Mouse (Mus musculus): ENCODE measurements around the gene Pdzrn4. TPM values are rescaled to one million over a fixed set of nuclear protein-coding genes. Genes with fewer than 3 reads are reported as not detected.
A peak's percentile ranks its signal among the peaks of the same experiment; 100 is the strongest.
"Not testable (repeated sequence)": the region's sequence is repeated elsewhere in the genome, so short reads cannot be mapped to it uniquely, and the experiment has no call there.

The Pdzrn4 gene
- total RNA-seq (2021) (not detected), polyA plus RNA-seq (2012; rRNA removed) (0.03 and 0.17 TPM in 2 replicates)
- long read RNA-seq = 0 reads

DNA sequence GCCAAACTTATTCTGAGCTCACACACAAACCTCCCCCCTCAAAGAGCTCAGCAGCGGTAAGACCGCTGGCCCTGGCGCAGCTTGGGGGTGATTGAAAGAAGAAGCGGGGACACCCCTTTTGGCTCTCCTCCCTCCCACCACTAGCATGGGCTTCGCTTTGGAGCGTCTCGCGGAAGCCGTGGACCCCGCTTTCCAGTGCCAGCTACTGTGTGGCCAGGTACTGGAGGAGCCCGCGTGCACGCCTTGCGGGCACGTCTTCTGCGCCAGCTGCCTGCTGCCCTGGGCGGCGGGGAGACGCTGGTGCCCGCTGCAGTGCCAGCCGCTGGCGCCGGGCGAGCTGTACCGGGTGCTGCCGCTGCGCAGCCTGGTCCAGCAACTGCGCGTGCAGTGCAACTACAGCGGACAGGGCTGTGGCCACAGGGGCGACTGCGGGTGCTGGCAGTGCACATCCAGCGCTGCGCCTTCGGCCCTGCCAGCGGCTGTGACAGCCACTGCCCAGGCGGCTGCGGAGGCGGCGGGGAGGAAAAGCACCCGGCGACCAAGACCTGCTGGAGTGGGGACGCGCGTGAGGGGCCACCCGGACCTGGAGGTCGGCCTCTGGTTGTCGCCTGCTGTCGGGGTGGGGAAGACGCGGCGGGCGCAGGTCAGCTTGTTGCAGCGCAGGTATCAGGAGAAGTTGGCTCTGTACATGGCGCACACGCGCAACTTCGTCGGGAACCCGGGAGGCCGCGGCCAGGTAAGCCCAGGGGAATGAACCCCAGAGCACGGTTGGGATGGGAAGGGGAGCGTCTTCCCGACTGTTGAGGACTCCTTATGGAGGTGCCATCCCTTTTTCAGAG lies at the start of gene Pdzrn4:
Gene Pdzrn4 (plus strand): TSS at position 112 of the 839 bp plus-strand sequence.
- DNase-seq = peak; percentile 4

DNA sequence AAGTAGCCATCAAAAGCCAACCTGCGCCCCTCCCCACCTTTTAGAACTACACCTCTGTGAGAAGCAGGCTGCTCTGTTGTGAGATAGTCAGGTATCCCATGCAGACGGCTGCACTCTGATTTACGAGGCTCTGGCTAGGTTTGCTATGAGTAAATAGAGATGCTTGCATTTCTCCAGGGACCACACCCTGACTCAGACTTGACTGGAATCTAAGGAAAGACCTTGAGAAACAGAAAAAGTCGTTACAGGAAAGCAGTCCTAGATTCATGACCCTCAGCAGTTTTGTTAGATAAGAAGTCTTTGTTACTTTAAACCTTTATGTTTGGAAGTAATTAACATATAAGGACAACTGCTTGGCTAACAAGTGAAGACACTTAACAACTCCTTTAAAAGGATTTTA lies 49.3 kb upstream of the Pdzrn4 start:
- no peak for DNase-seq

GRCm38 (mm10) chr15:92347902-92348301 lies 48.8 kb upstream of the Pdzrn4 start:
- no peak for DNase-seq

DNA sequence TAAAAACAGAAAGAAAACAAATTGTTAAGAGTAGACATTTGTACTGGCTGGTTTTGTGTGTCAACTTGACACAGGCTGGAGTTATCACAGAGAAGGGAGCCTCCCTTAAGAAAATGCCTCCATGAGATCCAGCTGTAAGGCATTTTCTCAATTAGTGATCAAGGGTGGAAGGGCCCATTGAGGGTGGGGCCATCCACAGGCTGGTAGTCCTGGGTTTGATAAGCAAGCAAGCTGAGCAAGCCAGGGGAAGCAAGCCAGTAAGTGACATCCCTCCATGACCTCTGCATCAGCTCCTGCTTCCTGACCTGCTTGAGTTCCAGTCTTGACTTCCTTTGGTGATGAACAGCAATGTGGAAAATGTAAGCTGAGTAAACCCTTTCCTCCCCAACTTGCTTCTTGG lies 48.2 kb upstream of the Pdzrn4 start:
- DNase-seq = not testable (repeated sequence)

DNA sequence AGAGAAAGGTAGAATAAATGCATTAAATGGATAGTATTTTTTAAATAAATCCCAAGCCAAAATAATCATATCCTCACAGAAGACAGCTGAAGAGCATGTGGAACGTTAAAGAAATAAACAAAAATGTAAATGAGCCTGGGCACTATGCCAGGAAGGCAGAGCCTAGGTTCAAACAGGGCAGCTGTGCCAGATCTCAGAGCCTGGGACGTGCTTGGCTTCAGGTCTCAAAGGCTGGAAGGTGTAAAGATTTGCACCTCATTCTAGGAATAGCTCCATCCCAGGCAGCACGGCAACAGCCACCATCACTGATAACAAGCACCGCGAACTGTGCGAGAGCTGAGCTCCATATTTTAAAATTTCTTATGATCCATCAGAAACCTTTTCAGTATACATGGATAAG lies 32.5 kb upstream of the Pdzrn4 start:
- no peak for DNase-seq

GRCm38 (mm10) chr15:92364592-92364991 lies 32.1 kb upstream of the Pdzrn4 start:
- DNase-seq = no peak

- DNase-seq = no peak
These were observed 1.9 kb upstream of the Pdzrn4 start for GRCm38 (mm10) chr15:92394811-92395210.

DNA sequence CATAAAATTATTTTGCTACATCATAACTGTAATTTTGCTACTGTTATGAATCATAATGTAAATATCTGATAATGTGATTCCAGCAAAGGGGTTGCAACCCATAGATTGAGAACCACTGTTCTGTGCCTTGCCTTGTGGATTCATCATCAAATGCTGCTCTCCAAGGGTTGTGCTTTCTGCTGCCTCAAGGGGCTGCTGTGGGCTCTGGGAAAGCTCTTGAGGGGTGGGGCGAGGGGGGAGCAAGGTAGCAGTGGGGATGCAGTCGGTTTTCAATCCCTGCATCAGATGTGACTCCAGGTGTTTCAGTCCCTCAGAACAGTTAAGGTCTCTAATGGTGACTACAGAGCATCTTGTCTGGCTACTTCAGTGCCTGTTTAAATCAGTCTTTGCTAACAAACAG lies 2.1 kb downstream of the Pdzrn4 start:
- DNase-seq = no peak

DNA sequence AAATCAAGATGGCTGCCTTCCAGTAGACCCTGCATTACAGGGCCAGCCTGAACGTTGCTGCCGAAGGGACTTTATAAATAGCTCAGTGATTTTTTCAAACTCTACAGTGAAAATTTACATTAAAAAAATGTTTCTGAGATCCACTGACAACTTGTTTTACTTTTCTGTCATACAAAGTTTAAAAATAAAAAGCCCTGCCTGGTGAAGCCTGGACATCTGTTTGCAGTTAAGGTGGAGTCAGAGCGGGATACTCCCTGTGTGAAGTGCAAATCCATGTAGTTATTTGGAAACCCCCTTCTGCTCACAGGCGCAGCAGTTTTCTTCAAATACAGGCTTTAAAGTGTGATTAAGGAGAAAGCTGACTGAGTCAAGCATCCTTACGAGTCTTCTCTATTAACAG lies 2.6 kb downstream of the Pdzrn4 start:
- DNase-seq = no peak

DNA sequence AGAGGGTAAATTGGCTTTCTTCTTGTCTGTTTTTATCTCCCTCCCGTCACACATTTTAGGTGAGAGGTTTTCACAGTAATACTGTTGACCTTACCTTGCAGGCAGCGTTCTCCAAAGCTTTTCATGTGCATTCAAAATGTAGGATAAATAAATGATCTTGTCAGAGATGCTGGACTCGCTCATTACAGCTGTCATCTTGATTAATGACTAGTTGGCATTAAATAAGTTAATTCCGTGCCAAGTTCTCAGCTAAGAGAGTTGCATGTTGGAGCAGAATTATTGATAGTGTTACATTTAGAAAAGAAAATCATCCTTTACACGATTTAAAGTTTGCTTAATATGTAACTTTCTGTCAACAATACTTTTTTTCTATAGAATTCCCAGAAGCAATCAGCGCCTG lies 4.9 kb downstream of the Pdzrn4 start:
- no peak for DNase-seq

GRCm38 (mm10) chr15:92415323-92415722 lies 18.6 kb downstream of the Pdzrn4 start:
- no peak for DNase-seq

DNA sequence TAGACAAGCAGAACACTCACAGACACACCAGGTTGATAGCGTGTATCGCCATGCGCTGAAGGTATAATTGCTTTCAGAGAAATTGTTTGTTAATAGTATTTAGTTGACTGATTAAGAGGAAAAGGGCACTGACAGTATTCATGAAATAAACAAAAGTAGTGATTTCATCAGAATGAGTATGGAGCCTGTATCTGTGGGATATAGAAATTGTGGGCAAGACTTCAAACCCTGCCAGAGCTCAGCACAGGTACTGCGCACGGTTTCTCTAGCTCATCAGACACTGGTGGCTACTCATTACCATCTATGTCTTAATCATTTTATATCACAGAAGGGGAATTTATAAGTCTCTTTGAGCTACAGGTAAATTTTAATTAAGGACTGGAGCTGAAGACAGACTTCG lies 19.5 kb downstream of the Pdzrn4 start:
- DNase-seq = no peak

GRCm38 (mm10) chr15:92416658-92417057 lies 20.0 kb downstream of the Pdzrn4 start:
- DNase-seq = no peak

- DNase-seq = no peak
These were observed 20.4 kb downstream of the Pdzrn4 start for GRCm38 (mm10) chr15:92417120-92417519.

DNA sequence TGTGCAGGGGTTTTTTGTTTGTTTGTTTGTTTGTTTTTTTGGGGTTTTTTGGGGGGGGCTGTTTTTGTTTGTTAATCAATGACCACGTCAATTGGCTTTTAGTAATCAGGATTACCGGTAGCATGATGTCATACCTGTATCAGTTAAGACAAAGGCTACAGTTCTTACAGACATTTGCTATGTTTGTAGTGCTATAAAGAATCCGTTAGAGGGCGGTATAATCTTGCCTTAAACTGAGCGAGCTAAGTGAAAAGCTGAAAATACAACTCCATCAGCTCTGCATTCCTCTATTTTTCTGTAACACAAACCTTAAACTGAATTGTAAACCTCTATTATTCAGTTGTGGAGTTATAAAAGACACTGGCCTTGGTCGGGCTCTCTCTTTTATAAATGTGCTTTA lies 37.9 kb downstream of the Pdzrn4 start:
- no peak for DNase-seq

GRCm38 (mm10) chr15:92435306-92435705 lies 38.6 kb downstream of the Pdzrn4 start:
- no peak for DNase-seq

GRCm38 (mm10) chr15:92441630-92442180 lies 45.0 kb downstream of the Pdzrn4 start:
- no peak for DNase-seq

GRCm38 (mm10) chr15:92447708-92448147 lies 51.0 kb downstream of the Pdzrn4 start:
- peak; percentile 1 for DNase-seq

DNA sequence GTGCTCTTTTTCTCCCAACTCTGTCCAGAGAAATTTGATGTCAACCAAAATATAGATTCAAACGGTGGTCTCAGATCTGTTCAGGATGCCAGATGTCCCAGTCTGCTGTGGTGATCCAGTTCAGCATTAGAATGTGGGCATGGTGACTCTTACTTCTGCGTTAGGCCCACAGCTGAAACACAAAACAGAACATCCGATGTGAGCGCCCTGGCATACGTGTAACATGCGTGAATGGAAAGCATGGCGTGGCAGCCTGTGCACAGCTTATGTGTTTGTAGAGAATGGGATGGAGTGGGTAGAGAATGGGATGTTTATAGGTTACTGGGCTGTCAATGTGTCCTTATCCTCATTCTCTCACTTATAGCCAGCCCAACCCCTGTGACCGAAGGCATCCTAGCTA lies 52.4 kb downstream of the Pdzrn4 start:
- no peak for DNase-seq

- DNase-seq = no peak
These were observed 55.9 kb downstream of the Pdzrn4 start for GRCm38 (mm10) chr15:92452620-92453019.

DNA sequence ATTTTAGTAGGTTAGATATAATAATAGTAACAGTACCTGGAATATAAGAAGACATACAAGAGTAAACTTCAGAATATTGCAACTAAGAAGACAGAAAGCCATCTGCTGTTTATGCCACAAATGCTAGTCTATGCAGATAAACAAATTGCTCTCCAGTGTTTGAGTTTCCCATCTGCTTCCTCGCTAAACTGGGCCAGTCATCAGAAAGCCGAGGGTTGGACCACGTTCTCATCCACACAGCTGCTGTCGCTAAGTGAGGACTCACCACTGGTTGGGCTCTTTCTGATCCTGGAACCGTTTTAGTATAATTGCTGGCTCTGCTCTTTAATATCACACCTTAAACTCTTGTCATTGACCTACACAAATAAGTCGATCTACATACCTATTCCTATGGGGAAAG lies 85.5 kb downstream of the Pdzrn4 start:
- no peak for DNase-seq

GRCm38 (mm10) chr15:92491376-92491775 lies 94.7 kb downstream of the Pdzrn4 start:
- DNase-seq = no peak

GRCm38 (mm10) chr15:92495465-92496174 lies 98.9 kb downstream of the Pdzrn4 start:
- no peak for DNase-seq

All from adrenal gland, adult 2 months (tissue).